Mouse (Mus musculus): ENCODE measurements around the gene Hba-a1. TPM values are rescaled to one million over a fixed set of nuclear protein-coding genes. Genes with fewer than 3 reads are reported as not detected.

Gene Hba-a1
- polyA plus RNA-seq, 1 experiment: 409,151 TPM

- H3K36me3 ChIP-seq (ENCODE audit: control insufficient read depth): peaks cover 98% of the 10 kb centered on the region
- H3K4me3 ChIP-seq (replicated peaks): peak overlapping the region; percentile 31
- H3K9me3 ChIP-seq (ENCODE audit: control insufficient read depth, low read length): no peaks in the 10 kb centered on the region
- H3K27me3 ChIP-seq (ENCODE audit: control insufficient read depth): no peaks in the 10 kb centered on the region
- H3K4me1 ChIP-seq (ENCODE audit: control insufficient read depth): peaks cover 99% of the 10 kb centered on the region
- TF ChIP-seq TAL1 (IDR thresholded peaks at IDR 0.05; ENCODE audit: low read length) (peak; percentile 51; the same call in 2 of the 3 replicates), GATA1 (IDR thresholded peaks at IDR 0.05; ENCODE audit: low read length) (peak; percentile 51)
Observed at GRCm38 (mm10) chr11:32242209-32242608, 41.1 kb upstream of the Hba-a1 start.

- peaks cover 98% of the 10 kb centered on the region for H3K36me3 ChIP-seq (ENCODE audit: control insufficient read depth)
- H3K9me3 ChIP-seq (ENCODE audit: control insufficient read depth, low read length): no peaks in the 10 kb centered on the region
- no peak for TF ChIP-seq TAL1 (IDR thresholded peaks at IDR 0.05; ENCODE audit: low read length)
- no peak for TF ChIP-seq GATA1 (IDR thresholded peaks at IDR 0.05; ENCODE audit: low read length)
- H3K4me3 ChIP-seq (replicated peaks): peak overlapping the region; percentile 31
- no peaks in the 10 kb centered on the region for H3K27me3 ChIP-seq (ENCODE audit: control insufficient read depth)
- H3K4me1 ChIP-seq (ENCODE audit: control insufficient read depth): peaks cover 99% of the 10 kb centered on the region
Observed at GRCm38 (mm10) chr11:32243205-32243955, 39.9 kb upstream of the Hba-a1 start.

- TF ChIP-seq TAL1 (IDR thresholded peaks at IDR 0.05; ENCODE audit: low read length): no peak
- no peak for TF ChIP-seq GATA1 (IDR thresholded peaks at IDR 0.05; ENCODE audit: low read length)
- peaks cover 98% of the 10 kb centered on the region for H3K36me3 ChIP-seq (ENCODE audit: control insufficient read depth)
- no peak overlapping the region for H3K4me3 ChIP-seq (replicated peaks)
- peaks cover 99% of the 10 kb centered on the region for H3K4me1 ChIP-seq (ENCODE audit: control insufficient read depth)
- H3K27me3 ChIP-seq (ENCODE audit: control insufficient read depth): no peaks in the 10 kb centered on the region
- H3K9me3 ChIP-seq (ENCODE audit: control insufficient read depth, low read length): no peaks in the 10 kb centered on the region
Observed at GRCm38 (mm10) chr11:32244064-32244463, 39.2 kb upstream of the Hba-a1 start.

GRCm38 (mm10) chr11:32244617-32245016 lies 38.7 kb upstream of the Hba-a1 start:
- no peaks in the 10 kb centered on the region for H3K27me3 ChIP-seq (ENCODE audit: control insufficient read depth)
- peak overlapping the region; percentile 44 for H3K4me3 ChIP-seq (replicated peaks)
- peaks cover 99% of the 10 kb centered on the region for H3K4me1 ChIP-seq (ENCODE audit: control insufficient read depth)
- H3K9me3 ChIP-seq (ENCODE audit: control insufficient read depth, low read length): no peaks in the 10 kb centered on the region
- peaks cover 98% of the 10 kb centered on the region for H3K36me3 ChIP-seq (ENCODE audit: control insufficient read depth)
- no peak for TF ChIP-seq TAL1 (IDR thresholded peaks at IDR 0.05; ENCODE audit: low read length)
- TF ChIP-seq GATA1 (IDR thresholded peaks at IDR 0.05; ENCODE audit: low read length): no peak

- H3K27me3 ChIP-seq (ENCODE audit: control insufficient read depth): no peaks in the 10 kb centered on the region
- H3K4me3 ChIP-seq (replicated peaks): peak overlapping the region; percentile 44
- H3K9me3 ChIP-seq (ENCODE audit: control insufficient read depth, low read length): no peaks in the 10 kb centered on the region
- TF ChIP-seq TAL1 (IDR thresholded peaks at IDR 0.05; ENCODE audit: low read length) (peak; percentile 100), GATA1 (IDR thresholded peaks at IDR 0.05; ENCODE audit: low read length) (peak; percentile 100)
- peaks cover 99% of the 10 kb centered on the region for H3K4me1 ChIP-seq (ENCODE audit: control insufficient read depth)
- H3K36me3 ChIP-seq (ENCODE audit: control insufficient read depth): peaks cover 98% of the 10 kb centered on the region
Observed at GRCm38 (mm10) chr11:32245614-32246013, 37.7 kb upstream of the Hba-a1 start.

GRCm38 (mm10) chr11:32247068-32247467 lies 36.2 kb upstream of the Hba-a1 start:
- peak overlapping the region; percentile 36 for H3K4me3 ChIP-seq (replicated peaks)
- TF ChIP-seq GATA1 (IDR thresholded peaks at IDR 0.05; ENCODE audit: low read length) (no peak), TAL1 (IDR thresholded peaks at IDR 0.05; ENCODE audit: low read length) (no peak)
- peaks cover 99% of the 10 kb centered on the region for H3K4me1 ChIP-seq (ENCODE audit: control insufficient read depth)
- H3K9me3 ChIP-seq (ENCODE audit: control insufficient read depth, low read length): no peaks in the 10 kb centered on the region
- no peaks in the 10 kb centered on the region for H3K27me3 ChIP-seq (ENCODE audit: control insufficient read depth)
- H3K36me3 ChIP-seq (ENCODE audit: control insufficient read depth): peaks cover 98% of the 10 kb centered on the region

GRCm38 (mm10) chr11:32248350-32248749 lies 35.0 kb upstream of the Hba-a1 start:
- peaks cover 98% of the 10 kb centered on the region for H3K36me3 ChIP-seq (ENCODE audit: control insufficient read depth)
- TF ChIP-seq GATA1 (IDR thresholded peaks at IDR 0.05; ENCODE audit: low read length) (no peak), TAL1 (IDR thresholded peaks at IDR 0.05; ENCODE audit: low read length) (no peak)
- H3K4me3 ChIP-seq (replicated peaks): no peak overlapping the region
- H3K27me3 ChIP-seq (ENCODE audit: control insufficient read depth): no peaks in the 10 kb centered on the region
- no peaks in the 10 kb centered on the region for H3K9me3 ChIP-seq (ENCODE audit: control insufficient read depth, low read length)
- H3K4me1 ChIP-seq (ENCODE audit: control insufficient read depth): peaks cover 99% of the 10 kb centered on the region

- Histone ChIP-seq H3K27me3 (ENCODE audit: control insufficient read depth) (no peaks in the 10 kb centered on the region), H3K9me3 (ENCODE audit: control insufficient read depth, low read length) (no peaks in the 10 kb centered on the region), H3K4me1 (ENCODE audit: control insufficient read depth) (peaks cover 100% of the 10 kb centered on the region), H3K4me3 (replicated peaks) (peak overlapping the region; percentile 30), H3K36me3 (ENCODE audit: control insufficient read depth) (peaks cover 99% of the 10 kb centered on the region)
- TF ChIP-seq TAL1 (IDR thresholded peaks at IDR 0.05; ENCODE audit: low read length): peak; percentile 97
- TF ChIP-seq GATA1 (IDR thresholded peaks at IDR 0.05; ENCODE audit: low read length): peak; percentile 96
Observed at GRCm38 (mm10) chr11:32250880-32251763, 32.2 kb upstream of the Hba-a1 start.

- peaks cover 95% of the 10 kb centered on the region for H3K36me3 ChIP-seq (ENCODE audit: control insufficient read depth)
Observed at GRCm38 (mm10) chr11:32253121-32253520, 30.2 kb upstream of the Hba-a1 start.

More at GRCm38 (mm10) chr11:32253121-32253520, 30.2 kb upstream of the Hba-a1 start:
- H3K27me3 ChIP-seq (ENCODE audit: control insufficient read depth): no peaks in the 10 kb centered on the region
- H3K9me3 ChIP-seq (ENCODE audit: control insufficient read depth, low read length): no peaks in the 10 kb centered on the region
- TF ChIP-seq GATA1 (IDR thresholded peaks at IDR 0.05; ENCODE audit: low read length) (no peak), TAL1 (IDR thresholded peaks at IDR 0.05; ENCODE audit: low read length) (no peak)
- peaks cover 99% of the 10 kb centered on the region for H3K4me1 ChIP-seq (ENCODE audit: control insufficient read depth)
- H3K4me3 ChIP-seq (replicated peaks): no peak overlapping the region
